Mouse (Mus musculus): ENCODE data around the gene Tk1.
A peak's percentile ranks its signal among the peaks of the same experiment; 100 is the strongest.
"Not testable (repeated sequence)": the region's sequence is repeated elsewhere in the genome, so short reads cannot be mapped to it uniquely, and the experiment has no call there.

Gene Tk1

DNA sequence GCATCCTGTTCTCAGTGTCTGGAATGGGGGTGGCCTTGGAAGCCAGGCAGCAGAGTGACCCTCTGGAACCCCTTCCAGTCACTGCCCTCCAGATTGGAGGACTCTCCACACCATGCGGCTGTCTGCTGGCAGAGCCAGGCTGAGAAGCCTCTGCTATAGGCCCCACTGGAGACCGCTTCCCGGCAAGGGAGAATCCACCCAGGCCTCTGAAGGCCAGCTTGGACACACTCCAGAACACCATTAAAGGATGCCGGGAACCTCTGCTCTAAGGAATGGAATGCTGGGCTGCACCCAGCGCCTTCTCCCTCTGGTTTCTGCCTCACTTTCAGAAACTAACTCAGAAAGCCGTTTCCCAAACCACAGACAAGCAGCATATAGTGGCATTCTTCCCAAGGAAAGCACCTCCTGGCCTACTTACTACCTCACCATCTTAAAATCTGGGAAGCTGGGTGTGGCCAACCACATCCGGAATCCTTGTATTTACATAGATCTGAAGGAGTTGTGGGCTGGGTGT lies 3.1 kb downstream of the Tk1 start:
- no peak for DNase-seq (ENCODE audit: low read depth)

DNA sequence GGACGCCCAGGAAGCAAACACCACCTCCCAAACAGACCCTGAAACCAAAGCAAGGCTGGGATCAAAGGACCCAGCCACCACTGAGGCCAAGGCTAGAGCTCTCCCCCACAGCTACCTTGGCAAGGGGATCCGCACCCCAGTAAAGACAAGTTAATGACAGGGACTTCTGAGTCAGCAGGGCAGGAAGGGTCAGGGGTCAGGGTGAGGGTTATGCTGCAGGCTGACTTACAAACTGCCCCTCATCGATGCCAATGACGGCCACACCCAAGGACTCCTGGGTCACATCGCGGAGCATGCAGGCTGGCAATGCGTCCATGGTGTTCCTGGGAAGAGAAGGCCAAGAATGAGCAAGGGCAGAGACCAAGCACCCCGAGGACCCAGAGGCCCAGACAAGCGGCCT lies 4.0 kb downstream of the Tk1 start:
- DNase-seq (ENCODE audit: low read depth): no peak

DNA sequence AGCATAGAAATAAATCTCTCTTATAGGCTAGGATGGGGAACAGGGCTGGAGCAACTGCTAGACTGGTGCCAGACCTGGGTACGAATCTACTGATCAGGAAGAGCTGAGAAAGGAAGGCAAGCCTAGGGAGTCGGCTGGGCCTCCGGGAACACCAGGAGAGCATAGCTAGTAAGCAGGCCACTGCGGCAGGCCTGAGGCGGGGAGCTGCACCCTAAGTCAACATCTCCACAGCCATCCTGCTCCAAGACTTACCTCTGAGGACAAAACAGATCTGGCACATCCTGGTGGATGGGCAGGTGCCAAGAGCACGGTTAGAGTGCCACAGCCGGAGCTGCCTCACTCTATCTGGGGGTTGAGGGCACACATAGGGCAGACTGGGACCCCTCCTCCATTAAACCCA lies 5.7 kb downstream of the Tk1 start:
- no peak for DNase-seq (ENCODE audit: low read depth)

DNA sequence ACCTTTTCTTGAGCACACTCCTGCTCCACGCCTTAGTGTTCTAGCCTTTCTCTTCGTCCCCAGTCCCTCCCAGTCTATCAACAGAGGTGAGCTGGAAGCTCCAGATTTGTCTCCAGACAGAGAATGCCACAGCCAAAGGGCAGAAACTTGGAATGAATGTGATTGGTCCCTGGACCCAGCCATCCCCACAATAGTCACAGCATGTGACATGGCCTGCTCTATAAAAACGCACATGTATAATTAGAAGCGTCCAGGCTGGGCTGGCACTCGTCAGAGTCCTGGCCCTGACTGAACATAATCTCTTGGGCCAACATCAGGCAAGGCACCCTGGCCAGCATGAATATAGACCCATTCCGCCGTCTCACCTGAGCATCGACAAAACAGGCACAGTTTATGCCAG lies 6.8 kb downstream of the Tk1 start:
- no peak for DNase-seq (ENCODE audit: low read depth)

DNA sequence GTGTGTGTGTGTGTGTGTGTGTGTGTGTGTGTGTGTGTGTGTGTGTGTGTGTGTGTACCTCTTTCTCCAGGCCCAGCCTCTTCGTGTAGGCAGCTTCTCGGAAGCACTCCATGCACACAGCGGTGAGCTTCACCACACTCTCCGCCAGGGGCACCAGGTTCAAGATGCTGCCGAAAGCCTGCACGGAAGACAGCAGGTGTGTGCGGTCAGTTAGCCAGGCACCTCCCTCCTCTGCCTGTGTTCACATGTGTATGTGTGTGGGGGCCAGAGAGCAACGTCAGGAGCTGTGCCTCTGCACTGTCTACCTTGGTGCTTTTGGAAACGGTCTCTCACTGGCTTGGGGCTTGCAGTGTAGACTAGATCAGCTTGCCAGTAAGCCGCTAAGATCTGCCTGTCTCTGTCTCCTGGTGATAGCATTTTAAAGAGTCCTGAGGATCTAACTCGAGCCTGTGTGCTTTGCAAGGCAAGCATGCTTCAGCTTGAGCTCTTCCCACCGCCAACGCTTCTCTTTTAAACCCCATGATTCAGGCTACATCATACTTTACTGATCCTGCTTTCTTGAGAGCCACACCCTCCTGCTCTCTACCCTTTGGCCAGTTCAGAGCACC lies 9.4 kb downstream of the Tk1 start:
- no peak for DNase-seq (ENCODE audit: low read depth)

- DNase-seq (ENCODE audit: low read depth): not testable (repeated sequence)
Observed at GRCm38 (mm10) chr11:117815850-117816249, 10.0 kb downstream of the Tk1 start.

DNA sequence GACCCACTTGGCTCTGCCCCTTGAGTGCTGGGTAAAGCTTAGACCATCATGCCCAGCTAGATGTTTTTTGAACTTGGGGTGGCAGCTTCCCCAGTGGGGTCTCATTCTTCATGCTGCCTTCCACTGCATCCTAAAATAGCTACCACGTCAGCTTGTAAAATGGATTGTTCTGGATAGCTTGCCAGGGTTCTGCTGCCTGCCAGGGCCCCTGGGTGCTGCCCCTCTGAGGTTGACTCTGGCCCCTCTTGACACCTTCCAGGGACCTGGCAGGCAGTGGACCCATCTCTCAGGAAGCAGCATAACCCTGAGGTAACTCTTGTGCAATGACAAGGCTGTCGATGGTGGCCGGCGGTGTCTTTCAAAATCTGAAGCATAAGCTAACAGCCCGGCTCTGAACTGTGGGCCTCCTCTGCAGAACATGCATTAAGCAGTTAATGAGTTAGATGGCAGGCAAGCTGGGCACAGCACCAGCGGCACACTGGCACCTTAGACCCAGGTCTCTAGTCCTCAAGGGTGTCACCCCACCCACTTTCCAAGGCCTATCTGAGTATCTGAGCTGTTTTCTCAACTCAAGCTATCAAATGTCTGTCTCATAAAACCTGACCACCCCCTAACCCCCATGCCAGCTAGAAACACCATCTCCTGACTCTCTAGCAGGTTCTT lies 11.1 kb downstream of the Tk1 start:
- DNase-seq (ENCODE audit: low read depth): no peak

DNA sequence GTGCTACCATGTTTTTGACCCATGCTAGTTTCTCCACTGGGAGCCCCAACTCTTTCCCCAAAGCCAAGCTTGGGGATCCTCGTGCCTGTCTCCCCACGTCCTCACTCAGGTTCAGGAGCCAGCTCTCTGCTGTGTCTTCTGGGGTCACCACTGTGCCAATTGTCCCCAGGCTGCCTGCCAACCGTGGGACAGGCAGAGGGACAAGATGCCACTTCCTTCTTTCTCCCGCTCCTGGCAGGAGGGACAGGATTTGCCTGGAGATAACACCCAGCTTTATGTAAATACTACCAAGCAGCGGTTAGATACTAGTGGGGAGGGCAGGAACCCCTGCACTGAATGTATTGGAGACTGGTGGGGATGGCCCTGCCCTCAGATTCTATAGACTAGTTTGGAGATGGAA lies 12.0 kb downstream of the Tk1 start:
- no peak for DNase-seq (ENCODE audit: low read depth)

GRCm38 (mm10) chr11:117810401-117811046 lies 15.4 kb downstream of the Tk1 start:
- DNase-seq (ENCODE audit: low read depth): peak; percentile 89

GRCm38 (mm10) chr11:117809407-117810311 lies 16.2 kb downstream of the Tk1 start, which contains the start of the genes Gm20708 and Syngr2:
TSS of gene Gm20708 (plus strand) at chr11:117809668.
TSS of gene Syngr2 (plus strand) at chr11:117809668.
- DNase-seq (ENCODE audit: low read depth): peak; percentile 71

DNA sequence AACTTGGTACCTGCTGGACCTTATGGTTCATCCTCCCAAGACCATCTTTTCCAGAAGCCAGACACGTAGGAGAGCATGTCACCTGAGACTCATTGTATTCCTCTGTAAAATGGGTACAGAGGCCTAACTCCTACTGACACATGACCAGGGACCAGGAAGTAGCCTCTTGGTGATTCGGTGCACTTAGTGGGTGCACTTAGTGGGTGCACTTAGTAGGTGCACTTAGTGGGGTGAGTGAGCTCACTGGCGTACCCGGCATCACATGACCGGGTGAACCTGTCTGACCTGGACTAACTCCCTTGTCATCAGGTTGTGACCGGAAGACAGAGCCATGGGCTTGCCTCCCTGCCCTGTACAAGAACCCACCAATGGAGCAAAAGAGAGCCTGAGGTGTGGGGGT lies 19.1 kb downstream of the Tk1 start:
- no peak for DNase-seq (ENCODE audit: low read depth)

DNA sequence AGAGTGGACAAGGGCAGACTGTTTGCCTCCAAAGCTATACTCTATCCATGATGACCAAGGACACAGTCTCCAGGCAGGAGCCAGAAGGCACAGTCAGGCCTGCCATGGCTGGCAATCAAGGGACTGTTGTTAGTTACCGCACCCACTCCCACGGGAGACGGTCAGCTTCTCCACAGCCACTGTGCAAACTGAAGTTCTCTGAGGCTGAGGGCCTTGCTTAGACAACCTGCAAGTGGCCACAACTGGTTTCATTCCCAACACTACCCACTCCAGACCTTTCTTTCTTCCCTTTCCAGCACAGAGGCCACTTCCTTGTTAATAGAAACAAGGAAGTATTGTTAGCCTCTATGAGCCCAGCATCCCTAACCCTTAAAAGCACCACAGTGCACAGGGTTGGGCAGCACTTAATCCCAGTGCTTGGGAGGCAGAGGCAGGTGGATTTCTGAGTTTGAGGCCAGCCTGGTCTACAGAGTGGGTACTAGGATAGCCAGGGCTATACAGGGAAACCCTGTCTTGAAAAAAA lies 22.7 kb downstream of the Tk1 start:
- DNase-seq (ENCODE audit: low read depth): no peak

- DNase-seq (ENCODE audit: low read depth): no peak
Observed at GRCm38 (mm10) chr11:117801650-117802049, 24.2 kb downstream of the Tk1 start.

DNA sequence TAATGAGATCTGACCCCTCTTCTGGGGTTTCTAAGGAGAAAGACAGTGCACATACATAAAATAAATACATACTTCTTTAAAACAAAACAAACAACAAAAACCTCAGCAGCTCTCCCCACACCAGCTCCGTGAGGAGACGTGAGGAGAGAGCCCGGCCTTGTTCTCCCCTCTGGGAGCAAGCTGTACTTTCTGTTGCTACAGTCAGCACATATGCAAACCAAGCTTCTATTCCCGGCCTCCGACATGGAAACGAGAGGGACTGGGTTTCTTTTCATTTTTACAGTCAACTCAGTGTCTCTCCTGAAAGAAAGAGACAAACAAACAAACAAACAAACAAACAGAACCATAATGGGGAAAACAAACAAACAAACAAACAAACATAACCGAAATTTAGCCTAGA lies 25.9 kb downstream of the Tk1 start:
- no peak for DNase-seq (ENCODE audit: low read depth)

DNA sequence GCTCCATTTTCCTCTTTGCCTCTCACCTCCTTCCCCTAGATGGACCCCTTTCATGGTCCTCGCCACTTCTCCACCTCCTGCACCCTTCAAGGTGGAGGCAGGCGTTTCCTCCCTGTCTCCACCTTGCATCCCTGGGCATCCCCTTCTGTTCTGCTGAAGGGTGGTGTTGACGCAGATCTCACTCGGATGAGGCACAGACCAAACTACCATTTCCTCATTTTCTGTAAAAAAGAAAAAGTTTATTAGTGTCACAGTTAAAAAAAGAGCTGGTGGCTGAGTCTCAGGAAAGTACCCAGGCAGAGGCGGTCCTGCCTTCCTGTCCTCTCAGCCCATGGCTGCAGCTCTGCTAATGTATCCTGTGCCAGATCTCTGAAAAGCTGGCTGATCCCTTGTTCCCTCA lies 26.7 kb downstream of the Tk1 start:
- DNase-seq (ENCODE audit: low read depth): no peak

- peak; percentile 75 for DNase-seq (ENCODE audit: low read depth)
Observed at GRCm38 (mm10) chr11:117798160-117798541, 27.7 kb downstream of the Tk1 start.

DNA sequence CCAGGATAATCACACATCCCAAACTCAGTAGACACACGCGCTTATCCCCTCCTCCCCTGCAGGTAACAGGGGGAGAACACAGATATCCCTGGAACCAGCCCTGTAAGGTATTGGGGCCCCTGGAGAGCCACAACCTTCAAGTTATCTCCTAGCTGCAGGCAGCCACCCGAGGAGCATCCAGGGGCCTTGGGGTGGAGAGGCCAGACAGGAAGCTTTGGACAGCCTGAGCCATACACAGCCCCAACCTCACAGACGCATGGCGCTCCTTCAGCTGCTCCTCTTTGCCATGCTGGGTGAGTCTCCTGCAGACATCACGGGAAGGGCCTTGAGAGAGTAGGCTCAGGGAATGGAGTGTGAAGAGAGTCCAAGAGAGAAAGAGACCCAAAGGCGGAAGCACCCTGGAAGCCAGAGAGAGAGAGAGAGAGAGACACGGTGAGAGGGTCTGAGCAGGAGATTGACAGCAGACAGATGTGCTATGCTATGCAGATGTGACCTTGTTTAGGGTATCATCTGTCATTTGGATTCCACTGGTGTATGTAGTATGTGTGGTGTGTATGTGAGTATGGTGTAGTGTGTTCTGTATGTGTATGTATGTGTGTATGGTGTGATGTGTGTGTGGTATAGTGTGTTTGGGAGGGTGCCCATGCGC lies 28.3 kb downstream of the Tk1 start, which contains the start of gene 6030468B19Rik:
Gene 6030468B19Rik, plus strand, starts transcription at position 150 of the 649 bp plus-strand sequence.
- peak; percentile 53 for DNase-seq (ENCODE audit: low read depth)

DNA sequence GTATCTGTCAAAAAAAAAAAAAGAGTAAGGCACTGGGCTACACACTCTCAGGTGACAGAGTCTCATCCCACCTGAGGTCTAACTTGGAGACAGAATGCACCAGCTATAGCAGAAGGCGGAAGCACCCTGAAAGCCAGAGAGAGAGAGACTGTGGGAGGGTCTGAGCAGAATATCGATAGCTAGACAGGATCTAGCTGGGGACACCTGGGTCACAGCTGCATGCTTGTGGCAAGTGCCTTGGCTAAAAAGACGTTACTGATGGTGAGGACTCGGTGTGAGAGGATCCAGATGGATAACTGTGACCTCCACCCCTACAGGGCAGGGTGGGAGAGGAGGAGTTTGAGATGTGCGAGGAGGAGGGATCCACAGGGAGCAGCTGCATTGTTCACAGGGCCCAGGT lies 28.9 kb downstream of the Tk1 start:
- no peak for DNase-seq (ENCODE audit: low read depth)

GRCm38 (mm10) chr11:117794035-117794551 lies 31.8 kb downstream of the Tk1 start:
- DNase-seq (ENCODE audit: low read depth): no peak

DNA sequence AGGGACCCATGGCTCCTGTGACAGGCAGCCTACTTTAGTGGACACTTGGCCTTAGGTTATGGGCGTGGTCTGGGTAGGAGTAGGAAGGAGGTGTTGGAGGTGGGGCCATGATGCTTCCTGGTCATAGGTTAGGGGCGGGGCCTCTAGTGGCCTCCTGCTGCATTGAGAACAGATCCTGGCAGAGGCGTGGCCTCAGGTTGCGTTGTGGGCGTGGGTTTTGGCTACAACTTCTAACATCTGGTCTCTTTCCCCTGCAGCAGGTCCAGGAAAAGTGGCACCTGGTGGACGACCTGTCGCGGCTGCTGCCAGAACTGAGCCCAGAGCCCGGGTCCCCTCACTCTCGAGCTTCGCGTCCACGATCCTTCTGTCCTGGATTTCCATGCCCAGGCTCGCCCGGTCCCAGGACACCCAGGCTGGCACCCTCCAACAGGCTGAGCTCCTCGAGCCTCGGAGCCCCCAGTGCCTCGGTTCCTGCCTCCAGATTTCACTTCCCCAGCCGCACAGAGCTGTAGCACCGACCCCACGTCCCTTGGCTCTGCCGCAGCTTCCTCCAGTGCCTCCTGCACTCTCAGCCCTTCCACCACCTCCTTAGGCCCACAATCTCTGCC lies 33.5 kb downstream of the Tk1 start:
- DNase-seq (ENCODE audit: low read depth): peak; percentile 89

DNA sequence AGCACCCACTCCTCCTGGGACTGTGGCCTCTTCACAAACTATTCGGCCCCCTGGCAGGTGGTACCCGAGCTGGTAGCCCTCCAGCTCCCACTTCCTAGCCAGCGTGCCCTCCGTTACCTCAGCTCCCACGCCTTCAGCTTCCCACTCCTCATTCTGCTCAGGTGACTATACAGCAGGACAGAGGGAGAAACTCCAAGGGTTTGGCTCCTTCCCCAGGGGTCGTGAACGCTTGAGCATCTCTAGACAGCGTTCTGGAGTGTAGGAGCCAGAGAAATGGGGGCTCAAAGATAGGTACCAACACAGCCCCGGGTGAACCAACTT lies 34.5 kb downstream of the Tk1 start:
- DNase-seq (ENCODE audit: low read depth): no peak
